Mouse (Mus musculus): ENCODE measurements around the gene Slc41a2. TPM values are rescaled to one million over a fixed set of nuclear protein-coding genes. Genes with fewer than 3 reads are reported as not detected.

Slc41a2 gene
- polyA plus RNA-seq, 1 experiment from 2014 or later: 9.9 TPM

- H3K4me1 ChIP-seq (ENCODE audit: control insufficient read depth, insufficient read depth, low read length): no peaks in the 10 kb centered on the region
- ATAC-seq (ENCODE audit: low FRiP score, low TSS enrichment): no peak
- WGBS: 48% methylated on average over 2 of the region's 2 CpGs
- H3K4me3 ChIP-seq (replicated peaks; ENCODE audit: low read depth, low read length): no peak overlapping the region
- no peaks in the 10 kb centered on the region for H3K27me3 ChIP-seq (ENCODE audit: control insufficient read depth, insufficient read depth, low read length)
- no peak overlapping the region for H3K4me2 ChIP-seq (ENCODE audit: low read length)
- H3K9ac ChIP-seq (replicated peaks; ENCODE audit: low read length): no peak overlapping the region
- H3K27ac ChIP-seq (replicated peaks; ENCODE audit: low read depth, low read length): no peak overlapping the region
- no peaks in the 10 kb centered on the region for H3K9me3 ChIP-seq (ENCODE audit: control insufficient read depth, low read length)
- no peaks in the 10 kb centered on the region for H3K36me3 ChIP-seq (ENCODE audit: control insufficient read depth, insufficient read depth, low read length)
- DNase-seq: no peak
Observed at GRCm38 (mm10) chr10:83343828-83344685, 6.4 kb upstream of the Slc41a2 start.

- DNase-seq: no peak
- Histone ChIP-seq H3K4me2 (ENCODE audit: low read length) (no peak overlapping the region), H3K27ac (replicated peaks; ENCODE audit: low read depth, low read length) (no peak overlapping the region), H3K4me3 (replicated peaks; ENCODE audit: low read depth, low read length) (no peak overlapping the region), H3K9ac (replicated peaks; ENCODE audit: low read length) (no peak overlapping the region), H3K36me3 (ENCODE audit: control insufficient read depth, insufficient read depth, low read length) (no peaks in the 10 kb centered on the region), H3K4me1 (ENCODE audit: control insufficient read depth, insufficient read depth, low read length) (no peaks in the 10 kb centered on the region), H3K9me3 (ENCODE audit: control insufficient read depth, low read length) (no peaks in the 10 kb centered on the region), H3K27me3 (ENCODE audit: control insufficient read depth, insufficient read depth, low read length) (no peaks in the 10 kb centered on the region)
- ATAC-seq (ENCODE audit: low FRiP score, low TSS enrichment): no peak
- WGBS: 90% methylated on average over 5 of the region's 5 CpGs
Observed at GRCm38 (mm10) chr10:83343171-83343570, 5.5 kb upstream of the Slc41a2 start.

- no peaks in the 10 kb centered on the region for H3K9me3 ChIP-seq (ENCODE audit: control insufficient read depth, low read length)
- H3K27me3 ChIP-seq (ENCODE audit: control insufficient read depth, insufficient read depth, low read length): peaks cover 3% of the 10 kb centered on the region; the same call in 1 of the 2 replicates
- no peak overlapping the region for H3K4me3 ChIP-seq (replicated peaks; ENCODE audit: low read depth, low read length)
- ATAC-seq (ENCODE audit: low FRiP score, low TSS enrichment): no peak
- no peak overlapping the region for H3K27ac ChIP-seq (replicated peaks; ENCODE audit: low read depth, low read length)
- H3K4me2 ChIP-seq (ENCODE audit: low read length): no peak overlapping the region
- no peak for DNase-seq
- H3K36me3 ChIP-seq (ENCODE audit: control insufficient read depth, insufficient read depth, low read length): no peaks in the 10 kb centered on the region
- H3K4me1 ChIP-seq (ENCODE audit: control insufficient read depth, insufficient read depth, low read length): peaks cover 3% of the 10 kb centered on the region; the same call in 1 of the 2 replicates
- H3K9ac ChIP-seq (replicated peaks; ENCODE audit: low read length): no peak overlapping the region
- WGBS: 49% methylated on average over 2 of the region's 2 CpGs
Observed at GRCm38 (mm10) chr10:83341226-83341625, 3.5 kb upstream of the Slc41a2 start.

GRCm38 (mm10) chr10:83337971-83338598 is 403 bp upstream of the Slc41a2 start:
- Histone ChIP-seq H3K4me2 (ENCODE audit: low read length) (peak overlapping the region; percentile 79), H3K4me1 (ENCODE audit: control insufficient read depth, insufficient read depth, low read length) (peaks cover 3% of the 10 kb centered on the region; the same call in 1 of the 2 replicates), H3K4me3 (replicated peaks; ENCODE audit: low read depth, low read length) (peak overlapping the region; percentile 65), H3K9ac (replicated peaks; ENCODE audit: low read length) (peak overlapping the region; percentile 86), H3K36me3 (ENCODE audit: control insufficient read depth, insufficient read depth, low read length) (no peaks in the 10 kb centered on the region), H3K9me3 (ENCODE audit: control insufficient read depth, low read length) (no peaks in the 10 kb centered on the region), H3K27me3 (ENCODE audit: control insufficient read depth, insufficient read depth, low read length) (peaks cover 17% of the 10 kb centered on the region), H3K27ac (replicated peaks; ENCODE audit: low read depth, low read length) (peak overlapping the region; percentile 89)
- DNase-seq (no peak), ATAC-seq (ENCODE audit: low FRiP score, low TSS enrichment) (peak; percentile 28; the same call in 1 of the 2 replicates)
- 51% methylated on average over 9 of the region's 9 CpGs for WGBS

GRCm38 (mm10) chr10:83336336-83336735 is 1.3 kb downstream of the Slc41a2 start:
- no peaks in the 10 kb centered on the region for H3K36me3 ChIP-seq (ENCODE audit: control insufficient read depth, insufficient read depth, low read length)
- ATAC-seq (ENCODE audit: low FRiP score, low TSS enrichment) (no peak), DNase-seq (peak; percentile 13)
- no peak overlapping the region for H3K27ac ChIP-seq (replicated peaks; ENCODE audit: low read depth, low read length)
- H3K4me1 ChIP-seq (ENCODE audit: control insufficient read depth, insufficient read depth, low read length): peaks cover 3% of the 10 kb centered on the region; the same call in 1 of the 2 replicates
- no peak overlapping the region for H3K9ac ChIP-seq (replicated peaks; ENCODE audit: low read length)
- WGBS: 31% methylated on average over 7 of the region's 7 CpGs
- H3K27me3 ChIP-seq (ENCODE audit: control insufficient read depth, insufficient read depth, low read length): peaks cover 17% of the 10 kb centered on the region
- peak overlapping the region; percentile 65; the same call in 1 of the 2 replicates for H3K4me3 ChIP-seq (replicated peaks; ENCODE audit: low read depth, low read length)
- peak overlapping the region; percentile 79 for H3K4me2 ChIP-seq (ENCODE audit: low read length)
- H3K9me3 ChIP-seq (ENCODE audit: control insufficient read depth, low read length): no peaks in the 10 kb centered on the region

GRCm38 (mm10) chr10:83332581-83332980 is 5.1 kb downstream of the Slc41a2 start:
- Histone ChIP-seq H3K4me3 (replicated peaks; ENCODE audit: low read depth, low read length) (no peak overlapping the region), H3K9me3 (ENCODE audit: control insufficient read depth, low read length) (no peaks in the 10 kb centered on the region), H3K27me3 (ENCODE audit: control insufficient read depth, insufficient read depth, low read length) (peaks cover 17% of the 10 kb centered on the region), H3K4me1 (ENCODE audit: control insufficient read depth, insufficient read depth, low read length) (peaks cover 3% of the 10 kb centered on the region; the same call in 1 of the 2 replicates), H3K4me2 (ENCODE audit: low read length) (no peak overlapping the region), H3K9ac (replicated peaks; ENCODE audit: low read length) (no peak overlapping the region), H3K36me3 (ENCODE audit: control insufficient read depth, insufficient read depth, low read length) (no peaks in the 10 kb centered on the region), H3K27ac (replicated peaks; ENCODE audit: low read depth, low read length) (no peak overlapping the region)
- DNase-seq: no peak
- ATAC-seq (ENCODE audit: low FRiP score, low TSS enrichment): no peak
- WGBS: 86% methylated on average over 11 of the region's 11 CpGs

- no peak overlapping the region for H3K27ac ChIP-seq (replicated peaks; ENCODE audit: low read depth, low read length)
- H3K4me1 ChIP-seq (ENCODE audit: control insufficient read depth, insufficient read depth, low read length): peaks cover 3% of the 10 kb centered on the region; the same call in 1 of the 2 replicates
- no peak overlapping the region for H3K4me2 ChIP-seq (ENCODE audit: low read length)
- no peak overlapping the region for H3K9ac ChIP-seq (replicated peaks; ENCODE audit: low read length)
- ATAC-seq (ENCODE audit: low FRiP score, low TSS enrichment) (no peak), DNase-seq (no peak)
- WGBS: 93% methylated on average over 5 of the region's 5 CpGs
- H3K36me3 ChIP-seq (ENCODE audit: control insufficient read depth, insufficient read depth, low read length): no peaks in the 10 kb centered on the region
- no peak overlapping the region for H3K4me3 ChIP-seq (replicated peaks; ENCODE audit: low read depth, low read length)
- peaks cover 17% of the 10 kb centered on the region for H3K27me3 ChIP-seq (ENCODE audit: control insufficient read depth, insufficient read depth, low read length)
- no peaks in the 10 kb centered on the region for H3K9me3 ChIP-seq (ENCODE audit: control insufficient read depth, low read length)
Observed at GRCm38 (mm10) chr10:83331811-83332210, 5.9 kb downstream of the Slc41a2 start.

GRCm38 (mm10) chr10:83330336-83330735 is 7.3 kb downstream of the Slc41a2 start:
- no peaks in the 10 kb centered on the region for H3K9me3 ChIP-seq (ENCODE audit: control insufficient read depth, low read length)
- H3K4me3 ChIP-seq (replicated peaks; ENCODE audit: low read depth, low read length): no peak overlapping the region
- no peak overlapping the region for H3K27ac ChIP-seq (replicated peaks; ENCODE audit: low read depth, low read length)
- 79% methylated on average over 6 of the region's 6 CpGs for WGBS
- no peak overlapping the region for H3K9ac ChIP-seq (replicated peaks; ENCODE audit: low read length)
- H3K27me3 ChIP-seq (ENCODE audit: control insufficient read depth, insufficient read depth, low read length): peaks cover 7% of the 10 kb centered on the region; the same call in 1 of the 2 replicates
- no peak for ATAC-seq (ENCODE audit: low FRiP score, low TSS enrichment)
- H3K36me3 ChIP-seq (ENCODE audit: control insufficient read depth, insufficient read depth, low read length): no peaks in the 10 kb centered on the region
- no peak for DNase-seq
- no peaks in the 10 kb centered on the region for H3K4me1 ChIP-seq (ENCODE audit: control insufficient read depth, insufficient read depth, low read length)
- H3K4me2 ChIP-seq (ENCODE audit: low read length): no peak overlapping the region
